Mouse (Mus musculus) limb, embryonic 14.5 days (tissue): ENCODE data around the gene Moap1. TPM values are rescaled to one million over a fixed set of nuclear protein-coding genes. Genes with fewer than 3 reads are reported as not detected.

Experiments used
- ATAC-seq: fragments of 200-750 bp; cut with Nextera tagmentation; 2 replicates; pipeline ENCODE4 v1.8.0; 2017; ENCODE audit warnings: low read depth, moderate number of reproducible peaks, moderate TSS enrichment; ENCODE audit not compliant: low FRiP score
- DNase-seq: peaks from one replicate; pipeline ENCODE4 v3.0.0-alpha.2; 2015; ENCODE audit warnings: low spot score
- H3K27ac ChIP-seq: fragments of 300-500 bp; sonication (generic); replicated peaks from 2 replicates; pipeline ENCODE4 v1.5.1; 2014; ENCODE audit warnings: low read depth, mild to moderate bottlenecking, low read length, moderate library complexity, mixed read lengths
- H3K27me3 ChIP-seq: fragments of 300-500 bp; sonication (generic); 2 replicates; pipeline ENCODE4 v1.6.1; 2014; ENCODE audit warnings: low read length, mixed read lengths; ENCODE audit not compliant: control insufficient read depth, insufficient read depth
- H3K36me3 ChIP-seq: fragments of 300-500 bp; sonication (generic); 2 replicates; pipeline ENCODE4 v1.6.1; 2014; ENCODE audit warnings: mild to moderate bottlenecking, low read length, moderate library complexity, mixed read lengths; ENCODE audit not compliant: control insufficient read depth, insufficient read depth
- H3K4me1 ChIP-seq: fragments of 300-500 bp; sonication (generic); 2 replicates; pipeline ENCODE4 v1.6.1; 2014; ENCODE audit warnings: antibody characterized with exemption, low read length, mixed read lengths; ENCODE audit not compliant: control insufficient read depth, insufficient read depth
- H3K4me2 ChIP-seq: fragments of 300-500 bp; sonication (generic); replicated peaks from 2 replicates; pipeline ENCODE4 v1.6.1; 2014; ENCODE audit warnings: low read depth, mild to moderate bottlenecking, low read length, moderate library complexity; ENCODE audit not compliant: severe bottlenecking
- H3K4me3 ChIP-seq: fragments of 300-500 bp; sonication (generic); replicated peaks from 2 replicates; pipeline ENCODE4 v1.5.1; 2014; ENCODE audit warnings: low read length
- H3K9ac ChIP-seq: fragments of 300-500 bp; sonication (generic); 2 replicates; pipeline ENCODE4 v1.6.1; 2014; ENCODE audit warnings: mild to moderate bottlenecking, low read depth, low read length, moderate library complexity; ENCODE audit not compliant: severe bottlenecking
- H3K9me3 ChIP-seq: fragments of 300-500 bp; sonication (generic); 2 replicates; pipeline ENCODE4 v1.6.1; 2016; ENCODE audit warnings: low read length; ENCODE audit not compliant: control insufficient read depth
- POLR2A ChIP-seq: fragments of 200-500 bp; IDR thresholded peaks from 2 replicates; pipeline ENCODE4 v1.8.0; 2012; ENCODE audit warnings: inconsistent platforms, mild to moderate bottlenecking, moderate library complexity, borderline replicate concordance; ENCODE audit not compliant: insufficient read depth, insufficient read length; ENCODE audit errors: extremely low read depth
- WGBS: fragments of 180-500 bp; shearing (Covaris S2); extraction: QIAGEN DNeasy Blood & Tissue Kit; methylation state at CpG from one replicate; pipeline ENCODE4 v1.1.7; 2014; 5-methylcytosine and 5-hydroxymethylcytosine counted together
- polyA plus RNA-seq, 2 experiments: library from polyadenylated mRNA; depleted of rRNA in 1 of 2; stranded (reverse) in 1 of 2; unstranded in 1 of 2; fragments of >200 nt; fragmentation: Nextera tagmentation in 1 of 2; extraction: Ambion mirVana in 1 of 2; gene quantifications; 2 replicates each; pipeline versions ENCODE4 v1.2.1 to v1.2.3; 2012 to 2014

Gene Moap1
- polyA plus RNA-seq, 2 experiments: 2.2 to 17.6 TPM

- no peak for TF ChIP-seq POLR2A
- Histone ChIP-seq H3K27me3 (no peaks in the 10 kb centered on the region), H3K27ac (no peak overlapping the region), H3K4me3 (no peak overlapping the region), H3K9me3 (no peaks in the 10 kb centered on the region), H3K36me3 (no peaks in the 10 kb centered on the region), H3K4me2 (no peak overlapping the region), H3K9ac (no peak overlapping the region), H3K4me1 (0 out of 2 replicates have a peak, but pooled peaks cover 5% of the 10 kb centered on the region)
- DNase-seq: no peak
- no peak for ATAC-seq
- 58% methylated on average over 11 of the region's 11 CpGs for WGBS
Observed at GRCm38 (mm10) chr12:102722451-102722850, 21.0 kb downstream of the Moap1 start.

- 27% methylated on average over 13 of the region's 13 CpGs for WGBS
- Histone ChIP-seq H3K9me3 (no peaks in the 10 kb centered on the region), H3K4me2 (peak overlapping the region; percentile 20; the same call in 1 of the 2 replicates), H3K27me3 (no peaks in the 10 kb centered on the region), H3K4me1 (0 out of 2 replicates have a peak, but pooled peaks cover 5% of the 10 kb centered on the region), H3K36me3 (no peaks in the 10 kb centered on the region), H3K9ac (no peak overlapping the region), H3K27ac (no peak overlapping the region), H3K4me3 (no peak overlapping the region)
- DNase-seq (peak; percentile 85), ATAC-seq (peak; percentile 76; the same call in 1 of the 2 replicates)
- TF ChIP-seq POLR2A: no peak
Observed at GRCm38 (mm10) chr12:102719552-102720315, 23.7 kb downstream of the Moap1 start.

- DNase-seq (no peak), ATAC-seq (no peak)
- Histone ChIP-seq H3K4me3 (no peak overlapping the region), H3K4me1 (peaks cover 4% of the 10 kb centered on the region; the same call in 1 of the 2 replicates), H3K27me3 (no peaks in the 10 kb centered on the region), H3K27ac (no peak overlapping the region), H3K9ac (no peak overlapping the region), H3K9me3 (no peaks in the 10 kb centered on the region), H3K36me3 (no peaks in the 10 kb centered on the region), H3K4me2 (no peak overlapping the region)
- TF ChIP-seq POLR2A: no peak
- WGBS: 86% methylated on average over 10 of the region's 10 CpGs
Observed at GRCm38 (mm10) chr12:102714654-102715395, 28.6 kb downstream of the Moap1 start.

- H3K9ac ChIP-seq: no peak overlapping the region
- TF ChIP-seq POLR2A: no peak
- ATAC-seq (no peak), DNase-seq (no peak)
- H3K27me3 ChIP-seq: no peaks in the 10 kb centered on the region
- no peak overlapping the region for H3K4me3 ChIP-seq
- H3K9me3 ChIP-seq: no peaks in the 10 kb centered on the region
- no peak overlapping the region for H3K4me2 ChIP-seq
- H3K36me3 ChIP-seq: no peaks in the 10 kb centered on the region
- 92% methylated on average over 2 of the region's 2 CpGs for WGBS
- no peak overlapping the region for H3K27ac ChIP-seq
- no peaks in the 10 kb centered on the region; the same call in 1 of the 2 replicates for H3K4me1 ChIP-seq
Observed at GRCm38 (mm10) chr12:102714116-102714515, 29.3 kb downstream of the Moap1 start.

GRCm38 (mm10) chr12:102713153-102713865 is 30.2 kb downstream of the Moap1 start:
- H3K4me2 ChIP-seq: no peak overlapping the region
- no peaks in the 10 kb centered on the region; the same call in 1 of the 2 replicates for H3K4me1 ChIP-seq
- H3K27ac ChIP-seq: 0 out of 2 replicates have a peak overlapping the region, but pooled peaks have one; percentile 28
- TF ChIP-seq POLR2A: no peak
- WGBS: 40% methylated on average over 20 of the region's 20 CpGs
- no peak overlapping the region for H3K4me3 ChIP-seq
- no peaks in the 10 kb centered on the region for H3K9me3 ChIP-seq
- peak overlapping the region; percentile 21; the same call in 1 of the 2 replicates for H3K9ac ChIP-seq
- ATAC-seq: peak; percentile 55
- H3K27me3 ChIP-seq: no peaks in the 10 kb centered on the region
- no peaks in the 10 kb centered on the region for H3K36me3 ChIP-seq
- no peak for DNase-seq
